Mouse (Mus musculus): ENCODE measurements around the gene Ppox. TPM values are rescaled to one million over a fixed set of nuclear protein-coding genes. Genes with fewer than 3 reads are reported as not detected.
A peak's percentile ranks its signal among the peaks of the same experiment; 100 is the strongest.

Gene Ppox
- polyA plus RNA-seq, 1 experiment from 2014 or later = 45.0 TPM

DNA sequence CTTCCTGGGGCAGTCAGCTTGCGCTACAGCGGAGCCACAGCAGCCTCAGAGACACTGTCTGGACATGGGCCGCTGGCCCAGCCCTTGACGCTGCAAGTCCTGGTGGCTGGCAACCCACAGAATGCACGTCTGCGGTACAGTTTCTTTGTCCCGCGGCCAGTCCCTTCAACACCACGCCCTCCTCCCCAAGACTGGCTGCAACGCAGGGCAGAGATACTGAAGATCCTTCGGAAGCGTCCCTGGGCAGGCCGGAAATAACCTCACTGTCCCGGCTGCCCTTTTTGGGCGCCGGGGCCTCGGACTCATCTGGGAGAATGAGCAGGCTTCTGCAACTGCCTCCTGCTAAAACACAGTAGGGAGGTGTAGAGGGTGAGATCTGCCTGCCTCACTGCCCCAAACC is 22.1 kb downstream of the Ppox start:
- Histone ChIP-seq H3K4me2 (no peak overlapping the region), H3K9ac (0 out of 2 replicates have a peak overlapping the region, but pooled peaks have one; percentile 8), H3K9me3 (no peaks in the 10 kb centered on the region), H3K27ac (no peak overlapping the region), H3K27me3 (peaks cover 3% of the 10 kb centered on the region; the same call in 1 of the 2 replicates), H3K36me3 (0 out of 2 replicates have a peak, but pooled peaks cover 3% of the 10 kb centered on the region), H3K4me1 (replicated peaks) (peaks cover 16% of the 10 kb centered on the region), H3K4me3 (no peak overlapping the region)
- 83% methylated on average over 17 of the region's 17 CpGs for WGBS
- no peak for ATAC-seq (ENCODE audit: low FRiP score)

- H3K4me3 ChIP-seq = no peak overlapping the region
- H3K27me3 ChIP-seq = peaks cover 3% of the 10 kb centered on the region; the same call in 1 of the 2 replicates
- H3K4me1 ChIP-seq (replicated peaks) = peaks cover 9% of the 10 kb centered on the region
- 84% methylated on average over 9 of the region's 9 CpGs for WGBS
- H3K36me3 ChIP-seq = 0 out of 2 replicates have a peak, but pooled peaks cover 3% of the 10 kb centered on the region
- H3K4me2 ChIP-seq = no peak overlapping the region
- H3K27ac ChIP-seq = no peak overlapping the region
- no peak for ATAC-seq (ENCODE audit: low FRiP score)
- H3K9me3 ChIP-seq = no peaks in the 10 kb centered on the region
- no peak overlapping the region for H3K9ac ChIP-seq
These were observed 23.2 kb downstream of the Ppox start for GRCm38 (mm10) chr1:171257781-171258180.

DNA sequence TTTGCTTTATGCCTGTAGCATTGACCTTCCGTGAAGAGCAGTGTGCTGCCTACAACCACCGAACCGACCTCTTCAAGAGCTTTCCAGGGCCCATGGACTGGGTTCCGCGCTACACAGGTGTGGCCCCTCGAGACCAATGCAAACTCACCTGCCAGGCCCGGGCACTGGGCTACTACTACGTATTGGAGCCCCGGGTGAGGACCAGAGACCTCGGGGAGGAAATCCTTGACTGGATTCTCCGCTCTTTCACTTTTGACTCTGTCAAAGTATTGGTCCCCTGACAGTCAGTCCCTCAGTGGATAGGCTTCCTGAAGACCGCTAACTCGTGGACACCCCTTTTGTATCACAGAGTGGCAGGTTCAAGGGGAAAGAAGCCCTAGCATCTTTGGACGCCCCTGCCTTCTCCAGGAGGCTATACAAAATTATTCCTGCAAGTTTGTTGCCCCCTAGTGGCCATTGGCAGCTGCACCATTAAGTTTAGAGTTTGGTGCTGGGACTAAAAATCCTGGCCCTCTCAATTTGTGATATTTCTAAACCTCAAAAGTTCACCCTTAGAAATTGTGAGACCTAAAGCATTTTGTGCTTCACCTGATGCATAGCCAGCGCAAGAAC is 23.9 kb downstream of the Ppox start:
- 72% methylated on average over 15 of the region's 15 CpGs for WGBS
- Histone ChIP-seq H3K4me2 (no peak overlapping the region), H3K27me3 (peaks cover 3% of the 10 kb centered on the region; the same call in 1 of the 2 replicates), H3K4me3 (no peak overlapping the region), H3K4me1 (replicated peaks) (peaks cover 9% of the 10 kb centered on the region), H3K36me3 (0 out of 2 replicates have a peak, but pooled peaks cover 3% of the 10 kb centered on the region), H3K9me3 (no peaks in the 10 kb centered on the region), H3K27ac (no peak overlapping the region), H3K9ac (no peak overlapping the region)
- ATAC-seq (ENCODE audit: low FRiP score) = no peak

- Histone ChIP-seq H3K4me3 (no peak overlapping the region), H3K27ac (no peak overlapping the region), H3K27me3 (peaks cover 3% of the 10 kb centered on the region; the same call in 1 of the 2 replicates), H3K4me2 (no peak overlapping the region), H3K9ac (no peak overlapping the region), H3K36me3 (0 out of 2 replicates have a peak, but pooled peaks cover 3% of the 10 kb centered on the region), H3K9me3 (no peaks in the 10 kb centered on the region), H3K4me1 (replicated peaks) (peaks cover 16% of the 10 kb centered on the region)
- ATAC-seq (ENCODE audit: low FRiP score) = no peak
- whole genome bisulfite sequencing = 91% methylated on average over 24 of the region's 24 CpGs
These were observed 24.7 kb downstream of the Ppox start for GRCm38 (mm10) chr1:171256095-171256818.

- peak overlapping the region; percentile 5; the same call in 1 of the 2 replicates for H3K4me3 ChIP-seq
- no peaks in the 10 kb centered on the region for H3K27me3 ChIP-seq
- peak overlapping the region; percentile 58; the same call in 1 of the 2 replicates for H3K27ac ChIP-seq
- H3K4me1 ChIP-seq (replicated peaks) = peaks cover 47% of the 10 kb centered on the region
- no peak for ATAC-seq (ENCODE audit: low FRiP score)
- peak overlapping the region; percentile 29; the same call in 1 of the 2 replicates for H3K9ac ChIP-seq
- no peaks in the 10 kb centered on the region for H3K9me3 ChIP-seq
- WGBS = 50% methylated on average over 17 of the region's 17 CpGs
- H3K36me3 ChIP-seq = no peaks in the 10 kb centered on the region
- peak overlapping the region; percentile 52 for H3K4me2 ChIP-seq
These were observed 28.6 kb downstream of the Ppox start for GRCm38 (mm10) chr1:171252415-171252814.

DNA sequence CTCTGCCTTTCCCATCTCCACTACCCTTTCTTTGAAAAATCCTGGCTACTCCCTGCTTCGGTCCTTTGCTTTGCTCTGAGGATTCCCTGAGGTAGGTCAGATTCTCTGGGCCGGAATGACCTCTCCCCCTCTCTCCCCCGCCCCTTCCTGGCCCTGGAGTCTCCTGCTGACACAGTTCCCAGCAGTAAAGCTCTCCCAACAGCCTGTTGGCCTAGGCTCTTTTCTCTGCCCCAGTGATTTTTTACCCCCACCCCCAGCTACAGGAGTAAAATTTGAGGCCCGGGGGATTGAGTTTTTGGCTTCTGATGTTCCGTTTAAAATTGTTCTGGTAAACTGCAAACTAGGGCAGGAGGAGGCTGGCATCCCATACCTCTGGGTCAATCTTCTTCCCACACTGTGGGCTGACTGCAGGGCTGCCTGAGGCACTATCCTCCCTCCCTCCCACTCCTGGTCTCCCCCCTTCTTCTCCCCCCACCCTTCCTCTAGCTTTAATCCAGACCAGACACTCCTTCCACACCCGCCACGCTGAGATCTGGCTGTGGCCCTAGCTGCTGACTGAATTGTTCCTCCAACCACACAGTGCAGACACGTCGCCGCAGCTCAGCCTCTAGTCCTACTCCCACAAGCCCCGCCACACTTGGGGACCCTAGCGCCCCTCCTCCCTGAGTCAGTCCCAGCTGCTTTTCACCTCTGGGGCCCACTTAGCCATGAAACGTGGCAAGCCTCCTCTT is 29.2 kb downstream of the Ppox start:
- 4% methylated on average over 13 of the region's 13 CpGs for WGBS
- Histone ChIP-seq H3K27me3 (no peaks in the 10 kb centered on the region), H3K4me2 (peak overlapping the region; percentile 52), H3K9me3 (no peaks in the 10 kb centered on the region), H3K4me3 (peak overlapping the region; percentile 31), H3K27ac (peak overlapping the region; percentile 58), H3K4me1 (replicated peaks) (peaks cover 49% of the 10 kb centered on the region), H3K36me3 (no peaks in the 10 kb centered on the region), H3K9ac (peak overlapping the region; percentile 65; the same call in 1 of the 2 replicates)
- ATAC-seq (ENCODE audit: low FRiP score) = no peak

- H3K27me3 ChIP-seq = no peaks in the 10 kb centered on the region
- H3K4me2 ChIP-seq = peak within 1 kb of the TSS; percentile 52
- H3K9ac ChIP-seq = peak within 1 kb of the TSS; percentile 65
- no peaks in the 10 kb centered on the region for H3K9me3 ChIP-seq
- no peaks in the 10 kb centered on the region for H3K36me3 ChIP-seq
- peaks cover 55% of the 10 kb centered on the region for H3K4me1 ChIP-seq (replicated peaks)
- peak within 1 kb of the TSS; percentile 60 for H3K27ac ChIP-seq
- WGBS = 9% methylated on average over 26 of the region's 26 CpGs
- peak within 1 kb of the TSS; percentile 31 for H3K4me3 ChIP-seq
- ATAC-seq (ENCODE audit: low FRiP score) = no peak
These were observed 30.0 kb downstream of the Ppox start, which contains the start of gene Ndufs2 for GRCm38 (mm10) chr1:171250680-171251593. Gene Ndufs2 (minus strand): TSS chr1:171251388.

DNA sequence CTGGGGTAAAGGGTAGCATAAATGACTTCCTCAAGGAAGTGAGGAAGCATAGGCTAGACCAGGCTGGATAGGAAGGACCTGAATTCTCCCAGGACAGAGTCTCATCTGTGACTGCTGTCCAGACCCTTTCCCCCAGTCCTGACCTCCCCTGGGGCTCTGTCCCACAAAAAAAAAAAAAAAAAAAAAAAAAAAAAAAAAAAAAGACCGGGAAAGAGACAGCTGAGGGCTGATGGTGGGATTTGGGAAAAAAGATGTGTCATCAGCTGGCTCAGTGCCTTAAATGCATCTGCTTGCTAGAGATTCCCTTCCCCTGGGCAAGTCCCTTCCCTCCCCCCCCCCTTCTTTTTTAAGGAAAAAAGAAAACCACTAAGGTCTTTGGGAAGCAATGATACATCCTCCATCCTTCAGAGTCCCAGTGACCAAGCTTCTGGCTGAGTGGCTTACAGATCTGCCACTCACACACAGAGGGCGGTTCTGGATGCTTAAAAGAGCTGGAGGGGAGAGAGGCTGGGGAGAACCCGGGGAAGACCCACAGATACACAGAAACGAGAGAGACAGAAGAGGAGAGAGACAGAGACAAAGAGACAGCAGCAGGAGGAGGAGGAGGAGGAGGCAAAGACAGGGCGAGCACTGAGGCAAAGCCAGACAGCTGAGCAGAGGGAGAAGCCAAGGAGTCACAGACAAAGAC is 30.9 kb downstream of the Ppox start, which contains the start of gene Adamts4:
Adamts4 (plus strand) TSS at position 509 of the 688 bp plus-strand sequence.
- Histone ChIP-seq H3K27me3 (no peaks in the 10 kb centered on the region), H3K36me3 (peaks cover 3% of the 10 kb centered on the region; the same call in 1 of the 2 replicates), H3K9me3 (no peaks in the 10 kb centered on the region), H3K4me3 (peak within 1 kb of the TSS; percentile 31), H3K4me1 (replicated peaks) (peaks cover 61% of the 10 kb centered on the region), H3K9ac (peak within 1 kb of the TSS; percentile 65), H3K27ac (peak within 1 kb of the TSS; percentile 60), H3K4me2 (peak within 1 kb of the TSS; percentile 52)
- whole genome bisulfite sequencing = 7% methylated on average over 5 of the region's 5 CpGs
- no peak for ATAC-seq (ENCODE audit: low FRiP score)

GRCm38 (mm10) chr1:171248386-171249226 is 32.4 kb downstream of the Ppox start:
- ATAC-seq (ENCODE audit: low FRiP score) = no peak
- Histone ChIP-seq H3K27ac (peak overlapping the region; percentile 81), H3K36me3 (peaks cover 11% of the 10 kb centered on the region), H3K27me3 (no peaks in the 10 kb centered on the region), H3K4me2 (no peak overlapping the region), H3K4me1 (replicated peaks) (peaks cover 63% of the 10 kb centered on the region), H3K9me3 (no peaks in the 10 kb centered on the region), H3K9ac (no peak overlapping the region), H3K4me3 (no peak overlapping the region)
- WGBS = 33% methylated on average over 3 of the region's 3 CpGs

DNA sequence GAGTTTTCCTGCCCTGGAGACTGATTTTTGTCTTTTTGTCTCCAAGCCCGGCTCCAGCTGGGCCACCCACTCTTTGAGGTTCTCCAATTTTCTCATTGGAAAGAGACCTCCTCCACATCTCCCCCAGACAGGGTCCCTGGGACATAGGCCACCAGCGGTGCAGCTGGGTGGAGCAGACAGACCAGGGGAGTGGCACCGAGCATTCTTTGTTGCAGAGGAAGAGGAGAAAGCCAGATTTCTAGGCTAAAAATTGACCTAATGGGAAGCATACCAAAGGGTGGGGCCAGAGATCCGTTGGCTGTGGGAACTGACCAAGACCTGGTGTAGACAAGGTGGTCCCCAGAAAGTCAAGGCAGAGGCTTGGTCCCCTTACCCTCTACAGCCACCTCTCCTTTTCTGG is 33.1 kb downstream of the Ppox start:
- 0 out of 2 replicates have a peak overlapping the region, but pooled peaks have one; percentile 62 for H3K9ac ChIP-seq
- WGBS = 25% methylated on average over 4 of the region's 4 CpGs
- H3K4me2 ChIP-seq = peak overlapping the region; percentile 65
- no peaks in the 10 kb centered on the region for H3K9me3 ChIP-seq
- peaks cover 18% of the 10 kb centered on the region for H3K36me3 ChIP-seq
- H3K4me1 ChIP-seq (replicated peaks) = peaks cover 63% of the 10 kb centered on the region
- no peak for ATAC-seq (ENCODE audit: low FRiP score)
- no peaks in the 10 kb centered on the region for H3K27me3 ChIP-seq
- H3K4me3 ChIP-seq = peak overlapping the region; percentile 72
- H3K27ac ChIP-seq = peak overlapping the region; percentile 81

All from hindbrain, embryonic 13.5 days (tissue).